Mouse (Mus musculus) splenic B cell, adult 2 months (primary cell): ENCODE measurements at regions not wholly inside any gene's neighbourhood (a gene's known extent, or its start where the extent isn't known, plus 50 kb on each side); places are given as distances from the start of the nearest gene placed in this dataset.

Experiments used
- DNase-seq: peaks from one replicate; pipeline ENCODE4 v3.0.0-alpha.2; 2011; ENCODE audit warnings: low read depth, low spot score
- H3K27me3 ChIP-seq: 2 replicates; pipeline ENCODE4 v1.6.1; 2012; ENCODE audit warnings: mild to moderate bottlenecking, low read length, moderate library complexity, mixed read lengths; ENCODE audit not compliant: control insufficient read depth, poor library complexity, insufficient read depth, severe bottlenecking
- H3K36me3 ChIP-seq: 2 replicates; pipeline ENCODE4 v1.6.1; 2012; ENCODE audit warnings: mild to moderate bottlenecking, low read length, moderate library complexity, mixed read lengths; ENCODE audit not compliant: control insufficient read depth, poor library complexity, insufficient read depth, severe bottlenecking

- no peak for DNase-seq
- Histone ChIP-seq H3K36me3 (no peaks in the 10 kb centered on the region), H3K27me3 (no peaks in the 10 kb centered on the region)
These were observed 255.1 kb downstream of the Plk2 start for GRCm38 (mm10) chr13:110649870-110650497.

GRCm38 (mm10) chr13:110652201-110652600 is 257.4 kb downstream of the Plk2 start:
- no peaks in the 10 kb centered on the region for H3K27me3 ChIP-seq
- no peaks in the 10 kb centered on the region for H3K36me3 ChIP-seq
- DNase-seq: no peak

- peak; percentile 14 for DNase-seq
- Histone ChIP-seq H3K36me3 (no peaks in the 10 kb centered on the region), H3K27me3 (no peaks in the 10 kb centered on the region)
These were observed 270.4 kb downstream of the Plk2 start for GRCm38 (mm10) chr13:110665073-110665800.

- no peak for DNase-seq
- Histone ChIP-seq H3K36me3 (no peaks in the 10 kb centered on the region), H3K27me3 (no peaks in the 10 kb centered on the region)
These were observed 272.6 kb downstream of the Plk2 start for GRCm38 (mm10) chr13:110667276-110667956.

- Histone ChIP-seq H3K36me3 (no peaks in the 10 kb centered on the region), H3K27me3 (no peaks in the 10 kb centered on the region)
- DNase-seq: no peak
These were observed 278.7 kb downstream of the Plk2 start for GRCm38 (mm10) chr13:110673536-110673935.

GRCm38 (mm10) chr13:110683259-110684041 is 288.6 kb downstream of the Plk2 start:
- H3K27me3 ChIP-seq: no peaks in the 10 kb centered on the region
- H3K36me3 ChIP-seq: no peaks in the 10 kb centered on the region
- DNase-seq: no peak

- H3K36me3 ChIP-seq: no peaks in the 10 kb centered on the region
- no peaks in the 10 kb centered on the region for H3K27me3 ChIP-seq
- no peak for DNase-seq
These were observed 293.9 kb downstream of the Plk2 start for GRCm38 (mm10) chr13:110688796-110689195.

- Histone ChIP-seq H3K27me3 (no peaks in the 10 kb centered on the region), H3K36me3 (no peaks in the 10 kb centered on the region)
- DNase-seq: no peak
These were observed 295.8 kb downstream of the Plk2 start for GRCm38 (mm10) chr13:110690501-110691255.

- Histone ChIP-seq H3K36me3 (no peaks in the 10 kb centered on the region), H3K27me3 (no peaks in the 10 kb centered on the region)
- no peak for DNase-seq
These were observed 297.9 kb downstream of the Plk2 start for GRCm38 (mm10) chr13:110692696-110693095.

- H3K36me3 ChIP-seq: no peaks in the 10 kb centered on the region
- DNase-seq: no peak
- no peaks in the 10 kb centered on the region for H3K27me3 ChIP-seq
These were observed 300.0 kb downstream of the Plk2 start for GRCm38 (mm10) chr13:110694876-110695275.

- DNase-seq: no peak
- Histone ChIP-seq H3K27me3 (no peaks in the 10 kb centered on the region), H3K36me3 (no peaks in the 10 kb centered on the region)
These were observed 301.7 kb downstream of the Plk2 start for GRCm38 (mm10) chr13:110696549-110696948.

- no peaks in the 10 kb centered on the region for H3K27me3 ChIP-seq
- DNase-seq: no peak
- H3K36me3 ChIP-seq: no peaks in the 10 kb centered on the region
These were observed 309.4 kb downstream of the Plk2 start for GRCm38 (mm10) chr13:110704261-110704660.

GRCm38 (mm10) chr13:110710847-110711246 is 316.0 kb downstream of the Plk2 start:
- H3K27me3 ChIP-seq: no peaks in the 10 kb centered on the region

GRCm38 (mm10) chr13:110712527-110712926 is 317.7 kb downstream of the Plk2 start:
- DNase-seq: no peak
- Histone ChIP-seq H3K27me3 (no peaks in the 10 kb centered on the region), H3K36me3 (no peaks in the 10 kb centered on the region)

More at GRCm38 (mm10) chr13:110710847-110711246, 316.0 kb downstream of the Plk2 start:
- peak; percentile 6 for DNase-seq
- no peaks in the 10 kb centered on the region for H3K36me3 ChIP-seq
